Mouse (Mus musculus) frontal cortex, postnatal 10 days (tissue): ENCODE results near the gene Dhx8.

ENCODE experiments used
- DNase-seq, 2 experiments: peaks; one replicate each; pipeline ENCODE4 v3.0.0; 2022; ENCODE audit warnings: low spot score in 2 of 2, mixed read lengths in 1 of 2

The Dhx8 gene

GRCm38 (mm10) chr11:101732518-101733440 is at the start of gene Dhx8:
Dhx8 (plus strand) TSS chr11:101732919.
- DNase-seq = peak; percentile 95 to 97

GRCm38 (mm10) chr11:101687351-101688301 is 45.1 kb upstream of the Dhx8 start:
- peak; percentile 81 to 87 for DNase-seq

GRCm38 (mm10) chr11:101689701-101690113 is 43.0 kb upstream of the Dhx8 start:
- DNase-seq = peak; percentile 68 to 87

GRCm38 (mm10) chr11:101690326-101690725 is 42.4 kb upstream of the Dhx8 start:
- no peak for DNase-seq

- DNase-seq = peak; percentile 34 to 51
Measured at GRCm38 (mm10) chr11:101695906-101696661, 36.6 kb upstream of the Dhx8 start.

GRCm38 (mm10) chr11:101697156-101697861 is 35.4 kb upstream of the Dhx8 start:
- no peak for DNase-seq

- DNase-seq = no peak
Measured at GRCm38 (mm10) chr11:101698114-101698513, 34.6 kb upstream of the Dhx8 start.

- DNase-seq = no peak
Measured at GRCm38 (mm10) chr11:101699556-101699955, 33.2 kb upstream of the Dhx8 start.

GRCm38 (mm10) chr11:101699991-101700390 is 32.7 kb upstream of the Dhx8 start:
- DNase-seq = no peak

- DNase-seq = no peak
Measured at GRCm38 (mm10) chr11:101700446-101700845, 32.3 kb upstream of the Dhx8 start.

- DNase-seq = no peak
Measured at GRCm38 (mm10) chr11:101704081-101704480, 28.6 kb upstream of the Dhx8 start.

GRCm38 (mm10) chr11:101706764-101707448 is 25.8 kb upstream of the Dhx8 start:
- DNase-seq = no peak

- no peak for DNase-seq
Measured at GRCm38 (mm10) chr11:101708482-101708881, 24.2 kb upstream of the Dhx8 start.

GRCm38 (mm10) chr11:101712811-101713210 is 19.9 kb upstream of the Dhx8 start:
- no peak for DNase-seq

- DNase-seq = no peak
Measured at GRCm38 (mm10) chr11:101714012-101714411, 18.7 kb upstream of the Dhx8 start.

GRCm38 (mm10) chr11:101718324-101718723 is 14.4 kb upstream of the Dhx8 start:
- DNase-seq = no peak

GRCm38 (mm10) chr11:101719986-101720520 is 12.7 kb upstream of the Dhx8 start:
- no peak for DNase-seq

GRCm38 (mm10) chr11:101725043-101725442 is 7.7 kb upstream of the Dhx8 start:
- no peak for DNase-seq

- no peak for DNase-seq
Measured at GRCm38 (mm10) chr11:101726765-101727164, 6.0 kb upstream of the Dhx8 start.

- DNase-seq = no peak
Measured at GRCm38 (mm10) chr11:101729308-101729707, 3.4 kb upstream of the Dhx8 start.
